Mouse (Mus musculus): ENCODE measurements around the gene Trmt1. TPM values are rescaled to one million over a fixed set of nuclear protein-coding genes. Genes with fewer than 3 reads are reported as not detected.
A peak's percentile ranks its signal among the peaks of the same experiment; 100 is the strongest.

Gene Trmt1
- polyA plus RNA-seq, 1 experiment from 2014 or later, result 63.3 TPM

DNA sequence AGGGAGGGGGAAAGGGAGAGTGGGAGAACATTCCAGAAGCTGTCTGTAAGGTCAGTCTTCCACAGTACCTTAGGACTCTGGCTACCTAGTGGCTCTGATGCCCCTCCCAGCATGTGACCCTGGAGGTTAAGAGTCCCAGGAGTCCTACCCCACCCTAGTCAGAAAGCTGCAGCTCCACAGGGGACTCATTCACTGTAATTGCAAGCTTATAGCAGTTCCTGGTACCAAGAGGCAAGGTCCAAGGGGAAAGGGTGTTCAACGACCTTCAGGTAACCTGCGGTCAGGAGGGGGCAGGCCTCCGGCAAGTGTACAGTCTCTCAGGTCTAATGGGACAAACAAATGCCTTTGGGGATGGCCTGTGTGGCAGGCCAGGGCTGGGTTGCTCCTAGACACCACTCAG lies 35.9 kb upstream of the Trmt1 start:
- Histone ChIP-seq H3K27ac (no peak overlapping the region), H3K27me3 (replicated peaks) (no peaks in the 10 kb centered on the region), H3K36me3 (replicated peaks) (no peaks in the 10 kb centered on the region), H3K4me2 (no peak overlapping the region), H3K9ac (no peak overlapping the region), H3K4me3 (no peak overlapping the region), H3K9me3 (no peaks in the 10 kb centered on the region), H3K4me1 (peaks cover 11% of the 10 kb centered on the region)
- 33% methylated on average over 3 of the region's 3 CpGs for WGBS
- no peak for ATAC-seq (replicated peaks)

DNA sequence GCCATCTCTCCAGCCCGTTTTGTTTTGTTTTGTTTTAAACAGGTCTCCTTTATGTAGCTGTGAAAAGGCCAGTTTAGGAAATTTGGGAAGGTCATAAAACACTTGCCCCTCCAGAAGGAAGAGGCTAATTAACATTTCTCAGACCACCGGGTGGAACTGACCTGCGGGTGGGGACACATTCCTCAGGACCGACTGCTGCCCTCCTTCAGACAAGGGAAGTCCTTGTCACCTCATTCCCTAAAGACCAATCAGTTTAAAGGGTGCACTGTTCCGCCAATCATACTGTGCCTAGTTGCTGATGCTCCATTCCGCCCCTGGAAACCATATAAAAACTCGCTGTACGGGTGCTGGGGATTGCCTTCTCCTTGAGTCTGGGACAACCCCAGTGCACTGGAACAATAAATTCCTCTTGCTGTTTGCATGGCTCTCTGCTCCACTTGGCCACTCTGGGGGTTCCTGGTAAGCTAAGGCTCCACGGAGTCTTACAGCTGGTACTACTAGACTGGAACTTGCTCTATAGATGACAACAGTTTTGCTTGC lies 32.9 kb upstream of the Trmt1 start:
- Histone ChIP-seq H3K4me2 (no peak overlapping the region), H3K4me3 (no peak overlapping the region), H3K27me3 (replicated peaks) (no peaks in the 10 kb centered on the region; the same call in 1 of the 2 replicates), H3K27ac (no peak overlapping the region), H3K4me1 (peaks cover 19% of the 10 kb centered on the region), H3K9ac (no peak overlapping the region), H3K9me3 (no peaks in the 10 kb centered on the region), H3K36me3 (replicated peaks) (no peaks in the 10 kb centered on the region)
- no peak for ATAC-seq (replicated peaks)
- 71% methylated on average over 9 of the region's 9 CpGs for WGBS

DNA sequence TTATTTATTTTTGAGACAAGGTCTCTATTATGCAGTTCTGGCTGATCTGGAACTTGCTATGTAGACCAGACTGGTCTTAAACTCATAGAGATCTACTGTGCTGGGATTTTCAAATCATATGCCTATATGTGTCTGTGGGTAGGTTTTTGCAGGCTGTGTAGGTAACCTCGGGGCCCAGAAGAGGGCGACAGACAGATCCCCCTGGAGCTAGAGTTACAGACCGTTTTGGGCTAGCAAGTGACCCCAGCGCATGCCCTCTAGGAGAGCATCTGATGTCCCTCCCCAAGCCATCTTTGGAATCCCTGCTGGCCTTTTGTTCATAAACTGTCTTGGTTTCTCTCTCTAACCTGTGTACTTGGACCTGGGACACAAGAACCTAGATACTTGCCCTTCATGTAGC lies 31.5 kb upstream of the Trmt1 start:
- H3K4me3 ChIP-seq, result no peak overlapping the region
- H3K36me3 ChIP-seq (replicated peaks), result no peaks in the 10 kb centered on the region
- H3K27ac ChIP-seq, result no peak overlapping the region
- H3K27me3 ChIP-seq (replicated peaks), result no peaks in the 10 kb centered on the region; the same call in 1 of the 2 replicates
- peaks cover 20% of the 10 kb centered on the region for H3K4me1 ChIP-seq
- WGBS, result 41% methylated on average over 4 of the region's 4 CpGs
- H3K4me2 ChIP-seq, result no peak overlapping the region
- no peak overlapping the region for H3K9ac ChIP-seq
- no peaks in the 10 kb centered on the region for H3K9me3 ChIP-seq
- no peak for ATAC-seq (replicated peaks)

DNA sequence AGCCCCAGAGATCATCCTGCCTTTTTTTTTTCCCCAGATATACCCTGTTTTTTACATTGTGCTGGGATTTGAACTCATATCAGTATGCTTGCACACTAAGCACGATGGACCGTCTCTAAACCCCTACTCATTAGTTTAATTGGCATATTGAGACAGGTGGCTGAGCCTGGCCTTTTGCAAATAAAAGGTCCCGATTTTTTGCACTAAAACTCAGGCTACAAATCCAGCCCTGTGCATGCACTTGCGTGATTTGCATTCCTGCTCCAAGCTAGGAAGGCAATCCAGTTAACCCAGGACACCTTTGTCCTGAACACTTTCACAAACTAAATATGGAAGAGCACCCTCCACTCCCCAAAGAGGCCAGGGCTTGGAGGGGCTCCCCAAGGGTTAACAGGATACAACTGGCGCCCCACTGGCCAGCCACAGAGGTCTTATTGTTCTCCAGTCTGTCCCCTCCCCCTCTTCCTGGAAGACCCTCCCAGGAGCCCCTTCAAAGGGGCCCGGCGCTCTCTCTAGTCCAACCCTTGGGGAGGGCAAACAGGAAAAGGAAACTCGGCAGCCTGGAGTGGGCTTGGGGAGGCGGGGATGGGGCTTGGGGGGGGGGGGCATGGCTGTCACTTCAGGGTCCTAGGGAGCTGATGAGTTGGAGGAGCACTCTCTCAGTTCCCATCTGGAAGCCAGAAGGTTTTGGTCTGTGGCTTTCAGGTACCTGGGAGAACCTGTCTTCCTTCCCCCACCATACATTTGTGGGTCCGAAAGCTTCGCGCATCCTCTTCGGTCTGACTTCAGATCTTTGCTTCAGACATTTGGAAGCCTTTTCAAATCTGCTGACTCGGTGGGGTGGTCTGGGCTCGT lies 30.5 kb upstream of the Trmt1 start:
- peak overlapping the region; percentile 42 for H3K4me2 ChIP-seq
- H3K9ac ChIP-seq, result 0 out of 2 replicates have a peak overlapping the region, but pooled peaks have one; percentile 2
- no peaks in the 10 kb centered on the region; the same call in 1 of the 2 replicates for H3K27me3 ChIP-seq (replicated peaks)
- H3K27ac ChIP-seq, result peak overlapping the region; percentile 64
- peaks cover 29% of the 10 kb centered on the region for H3K4me1 ChIP-seq
- H3K36me3 ChIP-seq (replicated peaks), result no peaks in the 10 kb centered on the region
- 1% methylated on average over 15 of the region's 15 CpGs for WGBS
- no peaks in the 10 kb centered on the region for H3K9me3 ChIP-seq
- peak overlapping the region; percentile 17 for H3K4me3 ChIP-seq
- ATAC-seq (replicated peaks), result peak; percentile 65

DNA sequence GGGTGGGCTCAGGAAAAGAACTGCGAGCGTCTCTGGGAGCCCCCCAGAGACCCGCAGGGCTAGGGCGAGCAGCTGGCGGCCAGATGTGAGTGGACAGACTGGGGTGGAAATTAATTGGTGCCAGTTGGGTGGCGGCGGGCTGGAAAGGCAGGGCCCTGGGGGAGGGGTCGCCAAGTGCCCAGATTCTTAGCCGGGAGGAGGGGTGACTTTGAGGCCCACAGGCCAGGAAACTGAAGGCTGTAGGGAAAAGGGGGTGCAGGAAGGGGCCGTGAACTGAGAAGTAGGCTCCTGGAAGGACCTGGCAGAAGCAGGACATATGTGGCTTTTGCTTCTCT lies 29.9 kb upstream of the Trmt1 start:
- Histone ChIP-seq H3K4me2 (peak overlapping the region; percentile 42), H3K9me3 (no peaks in the 10 kb centered on the region), H3K4me1 (peaks cover 34% of the 10 kb centered on the region), H3K9ac (peak overlapping the region; percentile 2; the same call in 1 of the 2 replicates), H3K27me3 (replicated peaks) (no peaks in the 10 kb centered on the region; the same call in 1 of the 2 replicates), H3K27ac (peak overlapping the region; percentile 64), H3K36me3 (replicated peaks) (no peaks in the 10 kb centered on the region), H3K4me3 (peak overlapping the region; percentile 17)
- ATAC-seq (replicated peaks), result no peak
- WGBS, result under 1% methylated on average over 10 of the region's 10 CpGs

DNA sequence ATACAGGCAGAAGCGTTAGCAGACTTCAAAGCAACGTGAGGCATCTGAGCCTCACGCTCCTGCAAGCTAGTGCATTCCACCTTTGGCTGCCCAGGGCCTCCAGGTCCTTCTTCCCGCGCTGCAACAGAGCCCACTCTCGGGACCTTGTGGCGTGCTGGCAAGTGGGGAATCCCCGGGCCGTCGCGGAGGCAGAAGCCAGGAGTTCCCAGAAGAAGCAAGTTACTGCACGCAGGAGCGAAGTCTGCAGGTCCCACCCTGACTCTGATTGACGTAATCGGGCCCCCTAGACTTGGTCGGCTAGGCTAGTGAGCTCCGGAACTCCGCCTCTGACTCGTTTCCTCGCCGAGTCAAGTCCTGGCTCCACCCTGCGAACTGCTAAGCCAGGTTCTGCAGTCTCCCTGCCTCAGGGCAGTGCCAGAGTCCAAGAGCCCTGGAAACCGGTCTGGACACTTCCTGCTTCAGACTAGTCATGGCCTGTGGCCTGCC lies 29.4 kb upstream of the Trmt1 start:
- WGBS, result 4% methylated on average over 23 of the region's 23 CpGs
- peak overlapping the region; percentile 17 for H3K4me3 ChIP-seq
- peaks cover 38% of the 10 kb centered on the region for H3K4me1 ChIP-seq
- H3K9me3 ChIP-seq, result no peaks in the 10 kb centered on the region
- H3K4me2 ChIP-seq, result peak overlapping the region; percentile 42
- ATAC-seq (replicated peaks), result no peak; the same call in 1 of the 2 replicates
- H3K27ac ChIP-seq, result peak overlapping the region; percentile 64
- no peaks in the 10 kb centered on the region for H3K36me3 ChIP-seq (replicated peaks)
- no peaks in the 10 kb centered on the region; the same call in 1 of the 2 replicates for H3K27me3 ChIP-seq (replicated peaks)
- peak overlapping the region; percentile 2; the same call in 1 of the 2 replicates for H3K9ac ChIP-seq

DNA sequence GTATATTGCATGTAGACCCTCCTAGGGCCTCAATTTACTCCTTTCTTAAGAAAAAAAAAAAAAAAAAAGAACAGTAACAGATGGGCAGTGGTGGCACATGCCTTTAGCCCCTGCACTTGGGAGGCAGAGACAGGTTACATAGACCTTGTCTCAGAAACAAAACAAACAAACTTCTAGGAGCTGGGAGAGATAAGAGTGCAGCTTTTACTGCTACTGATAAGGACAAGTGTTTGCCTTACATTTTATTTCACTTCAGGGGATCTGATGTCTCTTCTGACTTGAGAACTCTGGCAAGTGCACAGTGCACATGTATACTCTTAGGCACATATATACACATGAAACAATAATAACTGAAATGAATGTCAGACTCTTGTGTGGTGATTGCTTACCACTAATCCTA lies 28.9 kb upstream of the Trmt1 start:
- Histone ChIP-seq H3K27me3 (replicated peaks) (no peaks in the 10 kb centered on the region; the same call in 1 of the 2 replicates), H3K9ac (no peak overlapping the region), H3K4me1 (peaks cover 43% of the 10 kb centered on the region), H3K4me3 (no peak overlapping the region), H3K9me3 (no peaks in the 10 kb centered on the region), H3K27ac (0 out of 2 replicates have a peak overlapping the region, but pooled peaks have one; percentile 64), H3K4me2 (0 out of 2 replicates have a peak overlapping the region, but pooled peaks have one; percentile 42), H3K36me3 (replicated peaks) (no peaks in the 10 kb centered on the region)
- no peak for ATAC-seq (replicated peaks)

DNA sequence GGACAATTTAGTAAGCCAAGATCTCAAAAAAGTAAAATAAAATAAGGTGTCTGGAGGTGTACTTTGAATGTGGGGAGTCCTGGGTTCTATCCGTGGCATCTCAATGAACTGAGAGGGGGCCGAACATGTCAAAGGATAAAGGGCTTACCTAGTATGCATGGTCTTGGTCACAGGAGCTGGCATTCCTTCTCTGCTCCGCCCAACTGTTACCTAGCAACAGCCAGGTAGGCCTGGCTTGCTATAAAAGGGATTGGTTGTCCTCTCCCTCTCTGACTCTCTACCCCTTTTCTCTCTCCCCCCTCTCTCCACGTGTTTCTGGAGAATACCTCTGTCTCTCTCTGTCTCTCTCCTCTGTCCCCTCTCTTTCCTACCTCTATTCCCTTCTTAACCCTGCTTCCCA lies 28.4 kb upstream of the Trmt1 start:
- Histone ChIP-seq H3K9ac (no peak overlapping the region), H3K27ac (no peak overlapping the region), H3K9me3 (no peaks in the 10 kb centered on the region), H3K4me3 (no peak overlapping the region), H3K4me2 (no peak overlapping the region), H3K4me1 (peaks cover 47% of the 10 kb centered on the region), H3K36me3 (replicated peaks) (no peaks in the 10 kb centered on the region), H3K27me3 (replicated peaks) (no peaks in the 10 kb centered on the region; the same call in 1 of the 2 replicates)
- no peak for ATAC-seq (replicated peaks)
- 41% methylated on average over 4 of the region's 4 CpGs for WGBS

DNA sequence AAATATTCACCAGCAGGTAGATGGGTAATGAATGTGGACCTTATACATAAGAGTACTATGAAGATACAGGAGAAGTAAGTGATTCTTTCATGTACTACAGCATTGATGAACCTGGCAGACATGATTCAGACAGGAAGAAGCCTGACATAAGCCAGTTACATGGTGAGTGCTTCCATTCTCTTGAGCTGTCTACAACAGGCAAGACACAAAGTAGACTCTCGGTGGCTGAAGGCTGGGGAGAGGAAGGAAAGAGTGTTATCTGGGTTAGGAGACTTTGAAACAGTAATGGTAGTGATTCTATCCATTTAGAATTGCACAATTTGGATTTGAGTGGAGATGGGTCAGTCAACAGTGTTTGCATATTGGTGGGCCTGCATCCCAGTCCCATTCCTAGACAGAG lies 27.2 kb upstream of the Trmt1 start:
- Histone ChIP-seq H3K9me3 (no peaks in the 10 kb centered on the region), H3K4me1 (peaks cover 56% of the 10 kb centered on the region), H3K4me2 (no peak overlapping the region), H3K9ac (no peak overlapping the region), H3K27ac (no peak overlapping the region), H3K4me3 (no peak overlapping the region), H3K27me3 (replicated peaks) (no peaks in the 10 kb centered on the region; the same call in 1 of the 2 replicates), H3K36me3 (replicated peaks) (no peaks in the 10 kb centered on the region)
- no peak for ATAC-seq (replicated peaks)
- 33% methylated on average over 1 of the region's 1 CpGs for WGBS

DNA sequence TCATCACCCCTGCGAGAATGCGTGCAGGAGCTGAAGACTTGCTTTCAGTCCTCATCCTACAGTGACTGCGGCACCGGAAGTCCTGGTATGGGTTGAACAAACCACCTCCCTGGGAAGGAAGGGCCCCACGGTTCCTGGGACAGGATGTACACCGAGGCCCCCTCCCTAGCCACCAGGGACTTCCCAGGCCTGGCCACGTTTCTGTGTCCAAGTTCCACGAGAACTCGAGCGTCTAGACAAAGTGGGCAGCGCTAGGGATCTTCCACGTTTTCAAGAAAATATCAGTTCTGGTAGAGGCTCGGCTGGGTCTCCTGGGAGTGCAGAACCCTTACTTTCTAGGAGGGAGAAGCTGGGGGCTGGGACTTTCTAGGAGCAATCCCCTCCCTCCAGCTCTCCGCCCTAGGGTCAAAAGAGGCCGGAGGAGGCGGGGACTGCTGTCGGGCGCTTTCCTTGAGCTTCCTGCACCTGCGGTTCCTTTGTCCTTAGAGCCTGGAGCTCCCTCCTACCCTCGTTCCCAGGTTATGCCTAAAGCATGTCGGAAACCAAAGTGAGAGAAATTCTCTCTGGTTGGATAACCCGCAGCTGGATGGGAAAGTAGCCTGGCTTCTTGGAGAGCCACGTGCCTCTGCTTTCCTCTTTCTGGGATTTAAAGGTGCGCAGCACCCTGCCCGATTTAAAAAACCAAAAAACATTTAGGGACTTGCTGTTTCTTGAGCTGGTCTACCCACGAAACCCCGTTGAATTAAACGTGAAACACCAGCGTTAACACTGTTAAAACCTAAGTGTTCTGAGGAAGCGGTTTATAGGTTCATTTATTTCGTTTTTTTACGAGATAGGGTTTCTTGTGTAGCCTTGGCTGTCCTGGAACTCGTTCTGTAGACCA lies 25.9 kb upstream of the Trmt1 start:
- H3K27ac ChIP-seq, result peak overlapping the region; percentile 27; the same call in 1 of the 2 replicates
- no peaks in the 10 kb centered on the region; the same call in 1 of the 2 replicates for H3K27me3 ChIP-seq (replicated peaks)
- peak overlapping the region; percentile 65 for H3K4me3 ChIP-seq
- ATAC-seq (replicated peaks), result no peak
- peaks cover 56% of the 10 kb centered on the region for H3K4me1 ChIP-seq
- peak overlapping the region; percentile 20; the same call in 1 of the 2 replicates for H3K9ac ChIP-seq
- H3K9me3 ChIP-seq, result no peaks in the 10 kb centered on the region
- peak overlapping the region; percentile 73 for H3K4me2 ChIP-seq
- H3K36me3 ChIP-seq (replicated peaks), result no peaks in the 10 kb centered on the region
- 4% methylated on average over 33 of the region's 33 CpGs for WGBS

DNA sequence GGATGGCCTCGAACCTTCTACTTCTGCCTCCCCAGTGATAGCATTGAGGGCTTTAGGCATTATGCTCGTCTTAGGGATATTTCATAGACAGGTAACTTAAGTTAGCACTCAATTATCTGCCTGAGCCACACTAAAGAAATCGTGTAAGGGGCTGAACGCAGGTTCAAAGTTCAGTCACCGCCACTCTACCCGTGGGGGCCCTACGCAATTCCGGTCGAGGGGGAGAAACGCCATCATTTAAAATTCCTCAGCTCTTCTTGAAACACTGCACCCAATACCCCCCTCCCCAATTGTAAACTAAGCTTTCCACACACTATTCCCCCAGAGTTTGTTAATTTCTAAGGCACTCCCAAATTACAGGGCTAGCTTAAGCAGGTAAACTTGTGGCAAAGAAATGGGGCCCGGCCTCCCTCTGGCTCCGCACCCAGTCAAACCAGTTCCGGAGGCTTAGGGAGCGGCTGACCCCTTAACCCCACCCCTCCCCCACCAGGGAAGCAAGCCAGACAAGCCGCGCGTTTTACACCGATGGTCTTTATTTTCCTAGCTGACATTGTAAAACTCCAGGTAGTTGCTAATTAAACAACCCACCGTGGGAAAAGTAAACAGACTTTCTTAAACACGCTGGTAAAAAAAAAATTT lies 25.2 kb upstream of the Trmt1 start:
- Histone ChIP-seq H3K4me2 (peak overlapping the region; percentile 73), H3K36me3 (replicated peaks) (no peaks in the 10 kb centered on the region), H3K9me3 (no peaks in the 10 kb centered on the region), H3K4me3 (peak overlapping the region; percentile 65), H3K27me3 (replicated peaks) (no peaks in the 10 kb centered on the region; the same call in 1 of the 2 replicates), H3K9ac (peak overlapping the region; percentile 45; the same call in 1 of the 2 replicates), H3K4me1 (peaks cover 57% of the 10 kb centered on the region), H3K27ac (no peak overlapping the region)
- 3% methylated on average over 20 of the region's 20 CpGs for WGBS
- no peak for ATAC-seq (replicated peaks)
